Mouse (Mus musculus): ENCODE measurements around the gene Ndrg4. TPM values are rescaled to one million over a fixed set of nuclear protein-coding genes. Genes with fewer than 3 reads are reported as not detected.

Ndrg4 gene
- 2.0 and 2.1 TPM in 2 replicates for polyA plus RNA-seq (2015; fragmentation: Nextera tagmentation; extraction: Ambion mirVana)

GRCm38 (mm10) chr8:95676631-95677030 lies at the start of gene Ndrg4:
TSS of gene Ndrg4 (plus strand) at chr8:95676980.

GRCm38 (mm10) chr8:95633262-95634062 lies 43.3 kb upstream of the Ndrg4 start, which contains the start of gene Gins3:
TSS of gene Gins3 (plus strand) at chr8:95633453.

GRCm38 (mm10) chr8:95715676-95716531 lies 39.1 kb downstream of the Ndrg4 start, which contains the start of gene Setd6:
TSS of gene Setd6 (plus strand) at chr8:95715881.

Other genes with a start within 250 kb of the Ndrg4 start
- 70.0 and 79.3 TPM in 2 replicates for gene Cfap20, start 242.1 kb upstream of the Ndrg4 start, polyA plus RNA-seq (2015; fragmentation: Nextera tagmentation; extraction: Ambion mirVana)
- 9.6 and 10.1 TPM in 2 replicates for gene Csnk2a2, start 186.9 kb upstream of the Ndrg4 start, polyA plus RNA-seq (2015; fragmentation: Nextera tagmentation; extraction: Ambion mirVana)
- gene Ccdc113, start 142.9 kb upstream of the Ndrg4 start, polyA plus RNA-seq (2015; fragmentation: Nextera tagmentation; extraction: Ambion mirVana) = 0.10 TPM in 1 of 2 replicates, not detected in the other
- not detected in 2 replicates for gene Prss54, start 100.6 kb upstream of the Ndrg4 start, polyA plus RNA-seq (2015; fragmentation: Nextera tagmentation; extraction: Ambion mirVana)
- gene Gins3, start 43.5 kb upstream of the Ndrg4 start, polyA plus RNA-seq (2015; fragmentation: Nextera tagmentation; extraction: Ambion mirVana) = 13.7 and 14.1 TPM in 2 replicates
- gene Setd6, start 38.9 kb downstream of the Ndrg4 start, polyA plus RNA-seq (2015; fragmentation: Nextera tagmentation; extraction: Ambion mirVana) = 13.8 and 14.6 TPM in 2 replicates
- 23.9 and 24.3 TPM in 2 replicates for gene Cnot1, start 130.5 kb downstream of the Ndrg4 start, polyA plus RNA-seq (2015; fragmentation: Nextera tagmentation; extraction: Ambion mirVana)
- gene Sap18b, start 148.4 kb downstream of the Ndrg4 start, polyA plus RNA-seq (2015; fragmentation: Nextera tagmentation; extraction: Ambion mirVana) = 309 and 352 TPM in 2 replicates
- gene Slc38a7, start 176.6 kb downstream of the Ndrg4 start, polyA plus RNA-seq (2015; fragmentation: Nextera tagmentation; extraction: Ambion mirVana) = 4.8 and 5.7 TPM in 2 replicates
- gene Got2, start 211.6 kb downstream of the Ndrg4 start, polyA plus RNA-seq (2015; fragmentation: Nextera tagmentation; extraction: Ambion mirVana) = 78.0 and 78.7 TPM in 2 replicates

Data from spleen, postnatal 0 days (tissue).